Mouse (Mus musculus) bone marrow macrophage, adult 2 months (primary cell): ENCODE measurements around the gene Trp73. TPM values are rescaled to one million over a fixed set of nuclear protein-coding genes. Genes with fewer than 3 reads are reported as not detected.
A peak's percentile ranks its signal among the peaks of the same experiment; 100 is the strongest.

Experiments
- H3K27ac ChIP-seq: 2 replicates; pipeline ENCODE4 v1.5.1; 2012; ENCODE audit warnings: low read depth, low read length; ENCODE audit not compliant: insufficient read depth
- H3K4me1 ChIP-seq: 2 replicates; pipeline ENCODE4 v1.6.1; 2012; ENCODE audit warnings: low read length; ENCODE audit not compliant: control insufficient read depth, insufficient read depth
- H3K4me3 ChIP-seq: 2 replicates; pipeline ENCODE4 v1.5.1; 2012; ENCODE audit warnings: mild to moderate bottlenecking, low read length, moderate library complexity; ENCODE audit not compliant: insufficient read depth
- CTCF ChIP-seq: IDR thresholded peaks from 2 replicates; pipeline ENCODE4 v1.5.1; 2012; ENCODE audit warnings: low read depth, mild to moderate bottlenecking, low read length, moderate library complexity
- POLR2A ChIP-seq: IDR thresholded peaks from 2 replicates; pipeline ENCODE4 v1.6.1; 2012; ENCODE audit warnings: mild to moderate bottlenecking, low read depth, low read length, borderline replicate concordance
- polyA plus RNA-seq: library from polyadenylated mRNA; stranded (reverse); fragments of >200 nt; gene quantifications from 2 replicates; pipeline ENCODE4 v1.2.4, GENCODE M21; 2012; ENCODE audit not compliant: missing spikeins, insufficient read depth, insufficient read length

The Trp73 gene
- polyA plus RNA-seq, 1 experiment = not detected

GRCm38 (mm10) chr4:154123553-154123952 lies 16.5 kb downstream of the Trp73 start:
- H3K4me1 ChIP-seq = peaks cover 3% of the 10 kb centered on the region; the same call in 1 of the 2 replicates
- TF ChIP-seq CTCF (no peak), POLR2A (no peak)
- H3K27ac ChIP-seq = no peak overlapping the region
- H3K4me3 ChIP-seq = no peak overlapping the region

GRCm38 (mm10) chr4:154122374-154122773 lies 17.6 kb downstream of the Trp73 start:
- H3K27ac ChIP-seq = no peak overlapping the region
- no peak overlapping the region for H3K4me3 ChIP-seq
- no peak for TF ChIP-seq CTCF
- TF ChIP-seq POLR2A = no peak
- peaks cover 3% of the 10 kb centered on the region; the same call in 1 of the 2 replicates for H3K4me1 ChIP-seq

- no peak overlapping the region for H3K4me3 ChIP-seq
- no peak overlapping the region for H3K27ac ChIP-seq
- H3K4me1 ChIP-seq = peaks cover 3% of the 10 kb centered on the region; the same call in 1 of the 2 replicates
- no peak for TF ChIP-seq CTCF
- no peak for TF ChIP-seq POLR2A
These were observed 18.2 kb downstream of the Trp73 start for GRCm38 (mm10) chr4:154121800-154122199.

- Histone ChIP-seq H3K27ac (no peak overlapping the region), H3K4me1 (peaks cover under 1% of the 10 kb centered on the region; the same call in 1 of the 2 replicates), H3K4me3 (no peak overlapping the region)
- TF ChIP-seq POLR2A (no peak), CTCF (no peak)
These were observed 20.8 kb downstream of the Trp73 start for GRCm38 (mm10) chr4:154119208-154119607.

- TF ChIP-seq CTCF (no peak), POLR2A (no peak)
- Histone ChIP-seq H3K4me1 (no peaks in the 10 kb centered on the region), H3K4me3 (no peak overlapping the region), H3K27ac (no peak overlapping the region)
These were observed 21.2 kb downstream of the Trp73 start for GRCm38 (mm10) chr4:154118782-154119181.

- Histone ChIP-seq H3K4me3 (no peak overlapping the region), H3K4me1 (no peaks in the 10 kb centered on the region), H3K27ac (no peak overlapping the region)
- no peak for TF ChIP-seq CTCF
- no peak for TF ChIP-seq POLR2A
These were observed 23.6 kb downstream of the Trp73 start for GRCm38 (mm10) chr4:154116421-154116820.

- Histone ChIP-seq H3K4me3 (no peak overlapping the region), H3K27ac (no peak overlapping the region), H3K4me1 (no peaks in the 10 kb centered on the region)
- TF ChIP-seq POLR2A = no peak
- no peak for TF ChIP-seq CTCF
These were observed 30.2 kb downstream of the Trp73 start for GRCm38 (mm10) chr4:154109850-154110243.

GRCm38 (mm10) chr4:154109216-154109849 lies 30.7 kb downstream of the Trp73 start:
- Histone ChIP-seq H3K27ac (no peak overlapping the region), H3K4me3 (no peak overlapping the region), H3K4me1 (no peaks in the 10 kb centered on the region)
- TF ChIP-seq POLR2A = no peak
- no peak for TF ChIP-seq CTCF

GRCm38 (mm10) chr4:154106497-154107061 lies 33.4 kb downstream of the Trp73 start:
- no peak overlapping the region for H3K4me3 ChIP-seq
- no peak for TF ChIP-seq CTCF
- no peak for TF ChIP-seq POLR2A
- H3K4me1 ChIP-seq = no peaks in the 10 kb centered on the region
- H3K27ac ChIP-seq = no peak overlapping the region

- TF ChIP-seq CTCF = peak; percentile 96
- TF ChIP-seq POLR2A = no peak
- H3K4me1 ChIP-seq = no peaks in the 10 kb centered on the region
- H3K27ac ChIP-seq = no peak overlapping the region
- no peak overlapping the region for H3K4me3 ChIP-seq
These were observed 34.5 kb downstream of the Trp73 start for GRCm38 (mm10) chr4:154105381-154106001.
